In genomic region chr13:117211386-117211875, GRCm38 (mm10) we compare ENCODE assay signal across 11 mouse cellular contexts. TPM values are rescaled to one million over a fixed set of nuclear protein-coding genes. Genes with fewer than 3 reads are reported as not detected.
DNase-seq lines count a peak whose midpoint lies in the region; ATAC-seq lines count a peak whose summit lies in the region.
"Had no signal": no experiment of that assay in that cellular context is flagged by ENCODE, and none has a peak within 500 bp of the region (broad histone marks: within the 10 kb centered on the region; RNA-seq: fewer than 3 reads in every experiment).

No protein-coding gene starts in this region.

- H3K4me1 ChIP-seq in limb, embryonic 10.5 days, result peaks cover 20% of the 10 kb centered on the region

- DNase-seq in spleen, postnatal 36 days (ENCODE audit: low spot score in 2 of 2), result peak; percentile 71
- DNase-seq in spleen, postnatal 14 days (ENCODE audit: low spot score in 2 of 2), result no peak
- peak; percentile 25 for DNase-seq in limb, embryonic 10.5 days (ENCODE audit: low spot score)
- no peak for DNase-seq in left cerebral cortex, postnatal 36 days (ENCODE audit: low spot score in 2 of 2)
- DNase-seq in gastrocnemius, postnatal 36 days, result no peak
- DNase-seq in cerebellum, adult 11 months, result no peak
- no peak for DNase-seq in cerebellum, adult 18-20 months
- DNase-seq: cerebellum, adult 11-12 months had no signal

- no peaks in the 10 kb centered on the region for H3K36me3 ChIP-seq in limb, embryonic 10.5 days
- H3K36me3 ChIP-seq: neural tube, embryonic 12.5 days had no signal

- 74% methylated on average over 11 of the region's 11 CpGs for WGBS in limb, embryonic 10.5 days

- H3K4me3 ChIP-seq in limb, embryonic 10.5 days, result no peak overlapping the region
- H3K4me3 ChIP-seq: neural tube, embryonic 12.5 days had no signal

- ATAC-seq in megakaryocyte progenitor cell, adult 5-6 weeks (replicated peaks; ENCODE audit: poor library complexity), result peak; percentile 95

- H3K27ac ChIP-seq in limb, embryonic 10.5 days, result no peak overlapping the region
- H3K27ac ChIP-seq: neural tube, embryonic 12.5 days had no signal

- H3K9me3 ChIP-seq in limb, embryonic 10.5 days (replicated peaks), result no peaks in the 10 kb centered on the region
- H3K9me3 ChIP-seq: neural tube, embryonic 12.5 days had no signal

- H3K27me3 ChIP-seq in limb, embryonic 10.5 days (ENCODE audit: low read depth, poor library complexity, severe bottlenecking), result no peaks in the 10 kb centered on the region
- H3K27me3 ChIP-seq: neural tube, embryonic 12.5 days had no signal

- intact Hi-C loops in left cerebral cortex, postnatal 36 days (cut with DNase I), result no loop called here
- intact Hi-C loops in gastrocnemius, postnatal 36 days (cut with DNase I), result no loop called here

RNA-seq across cellular contexts. Expression of gene Emb, which starts 3.1 kb away (rescaled TPM):
- 56.0 and 63.2 TPM in 2 replicates for polyA plus RNA-seq in limb, embryonic 10.5 days (2016; fragmentation: Nextera tagmentation; extraction: Ambion mirVana)
- 420 and 495 TPM in 2 replicates for total RNA-seq in megakaryocyte progenitor cell, adult 5-6 weeks (2015)
- total RNA-seq in megakaryocyte progenitor cell, adult 5-6 weeks (2017), result 530 and 572 TPM in 2 replicates
- total RNA-seq in left cerebral cortex, postnatal 36 days (2021), result 10 to 100 TPM; 30.9 to 31.6 TPM
- 10 to 100 TPM in 1 of 2 experiments, 1 to 10 TPM in 1; 8.0 to 11.1 TPM for total RNA-seq in gastrocnemius, postnatal 36 days (2021)

RNA-seq across cellular contexts. Expression of gene Gm17509, which starts 9.4 kb away (rescaled TPM):
- 0.39 and 0.44 TPM in 2 replicates for polyA plus RNA-seq in limb, embryonic 10.5 days (2016; fragmentation: Nextera tagmentation; extraction: Ambion mirVana)
- 0.12 and 0.34 TPM in 2 replicates for total RNA-seq in megakaryocyte progenitor cell, adult 5-6 weeks (2015)
- 0.25 and 0.74 TPM in 2 replicates for total RNA-seq in megakaryocyte progenitor cell, adult 5-6 weeks (2017)
- total RNA-seq in left cerebral cortex, postnatal 36 days (2021), result 1 to 10 TPM; 1.0 to 1.4 TPM
- not detected for total RNA-seq in gastrocnemius, postnatal 36 days (2021)
- polyA plus RNA-seq: intestine, embryonic 14.5 days had no signal

Comparison
In these comparisons a context has a peak if more than half of its experiments do, and no peak if none do; other contexts are left out.
1. DNase-seq: peak in spleen, postnatal 36 days (2 of 2) and limb, embryonic 10.5 days (single experiment); none in spleen, postnatal 14 days (0 of 2), left cerebral cortex, postnatal 36 days (0 of 2), gastrocnemius, postnatal 36 days (0 of 2), cerebellum, adult 11 months (single experiment) and cerebellum, adult 18-20 months (0 of 2).
2. RNA of gene Emb, which starts 3.1 kb away (total RNA-seq): 420 to 572 TPM in megakaryocyte progenitor cell, adult 5-6 weeks; 30.9 to 31.6 TPM in left cerebral cortex, postnatal 36 days and 8.0 to 11.1 TPM in gastrocnemius, postnatal 36 days; every median in the first group is over 10 times any median in the second.